ENCODE assay signal across 22 mouse cellular contexts in the genomic region with DNA sequence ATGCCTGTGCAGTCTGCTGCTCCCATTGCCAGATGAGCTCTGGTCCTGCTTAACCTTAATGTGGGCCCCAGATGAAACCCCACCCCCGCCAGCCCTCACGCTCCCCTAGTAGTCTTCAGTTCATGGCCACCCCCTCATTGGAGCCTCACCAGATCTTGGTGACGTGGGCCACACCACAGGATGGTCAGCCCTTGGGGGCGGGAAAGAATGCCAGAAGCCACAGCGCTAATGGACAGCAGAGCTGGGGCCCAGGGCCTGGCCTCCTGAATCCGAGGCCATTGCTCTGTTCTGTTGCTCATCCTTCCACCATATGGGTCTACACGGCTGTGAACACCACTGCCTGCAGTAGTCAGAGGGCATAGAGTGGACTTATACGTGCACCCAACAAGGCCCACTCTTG.
"Had no signal": no experiment of that assay in that cellular context is flagged by ENCODE, and none has a peak within 500 bp of the region (broad histone marks: within the 10 kb centered on the region; RNA-seq: fewer than 3 reads in every experiment).

No protein-coding gene starts in this region.

- H3K27ac ChIP-seq: gastrocnemius, adult 2 months; hindbrain, embryonic 13.5 days; hindbrain, embryonic 15.5 days; hindbrain, postnatal 0 days; layer of hippocampus, adult 2 months; left cerebral cortex, adult 2 months; limb, embryonic 13.5 days; limb, embryonic 15.5 days; liver, embryonic 12.5 days; liver, embryonic 14.5 days had no signal

- ATAC-seq: hindbrain, postnatal 0 days; intestine, embryonic 16.5 days; liver, embryonic 12.5 days had no signal

- H3K4me2 ChIP-seq: heart, embryonic 12.5 days; hindbrain, embryonic 13.5 days; hindbrain, embryonic 15.5 days; limb, embryonic 13.5 days; limb, embryonic 15.5 days; liver, embryonic 12.5 days had no signal

- H3K4me3 ChIP-seq: gastrocnemius, adult 2 months; heart, embryonic 12.5 days; hindbrain, embryonic 13.5 days; hindbrain, embryonic 15.5 days; layer of hippocampus, adult 2 months; left cerebral cortex, adult 2 months; limb, embryonic 13.5 days; limb, embryonic 15.5 days; liver, embryonic 12.5 days had no signal

- H3K9me3 ChIP-seq: heart, embryonic 12.5 days; hindbrain, embryonic 13.5 days; hindbrain, embryonic 15.5 days; limb, embryonic 15.5 days; liver, embryonic 12.5 days had no signal

- H3K9ac ChIP-seq: heart, embryonic 12.5 days; hindbrain, embryonic 13.5 days; hindbrain, embryonic 15.5 days; limb, embryonic 13.5 days; limb, embryonic 15.5 days; liver, embryonic 12.5 days; liver, embryonic 14.5 days had no signal

- H3K27me3 ChIP-seq: heart, embryonic 12.5 days; hindbrain, embryonic 13.5 days; hindbrain, embryonic 15.5 days; limb, embryonic 13.5 days; limb, embryonic 15.5 days; liver, embryonic 12.5 days had no signal

- H3K4me1 ChIP-seq: heart, embryonic 12.5 days; hindbrain, embryonic 13.5 days; hindbrain, embryonic 15.5 days; limb, embryonic 15.5 days had no signal

- H3K36me3 ChIP-seq: heart, embryonic 12.5 days; hindbrain, embryonic 13.5 days; hindbrain, embryonic 15.5 days; limb, embryonic 13.5 days; limb, embryonic 15.5 days; liver, embryonic 12.5 days had no signal

- DNase-seq: gastrocnemius, adult 2 months; gastrocnemius, postnatal 10 days; gastrocnemius, postnatal 25 days; heart, adult 18-20 months; heart, postnatal 10 days; heart, postnatal 36 days; kidney, adult 18-20 months; kidney, adult 8-10 months; kidney, postnatal 10 days; kidney, postnatal 25 days; kidney, postnatal 4 days had no signal
